ENCODE assay signal across 25 mouse cellular contexts in the genomic region with DNA sequence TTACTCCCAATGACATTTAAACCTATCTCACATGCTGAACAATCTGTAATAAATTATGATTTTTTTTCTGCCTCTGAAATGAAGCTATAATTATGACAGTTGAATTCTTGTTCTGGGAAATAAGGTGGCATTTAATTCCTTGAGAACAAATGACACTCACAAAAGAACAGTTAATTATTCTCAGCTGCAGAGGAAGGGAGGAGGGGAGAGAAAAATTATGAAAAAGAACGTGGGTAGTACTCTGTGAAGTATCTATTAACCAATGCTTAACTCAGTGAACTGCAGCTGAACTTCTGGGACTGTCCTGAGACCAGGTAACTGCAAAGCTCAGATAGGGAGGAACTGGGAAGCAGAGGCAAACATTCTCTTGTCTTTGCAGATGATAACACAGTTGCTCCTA.
DNase-seq lines count a peak whose midpoint lies in the region; ATAC-seq lines count a peak whose summit lies in the region.
"Had no signal": no experiment of that assay in that cellular context is flagged by ENCODE, and none has a peak within 500 bp of the region (broad histone marks: within the 10 kb centered on the region; RNA-seq: fewer than 3 reads in every experiment).

No protein-coding gene starts in this region.

- peak overlapping the region; percentile 55; the same call in 1 of the 2 replicates for H3K27ac ChIP-seq in hindbrain, embryonic 13.5 days
- no peak overlapping the region for H3K27ac ChIP-seq in hindbrain, embryonic 10.5 days
- H3K27ac ChIP-seq in midbrain, embryonic 11.5 days (ENCODE audit: low read depth, low read length) = no peak overlapping the region
- no peak overlapping the region for H3K27ac ChIP-seq in midbrain, embryonic 10.5 days (replicated peaks)
- H3K27ac ChIP-seq in forebrain, embryonic 15.5 days (replicated peaks) = peak overlapping the region; percentile 82
- H3K27ac ChIP-seq: heart, embryonic 10.5 days; heart, embryonic 15.5 days; left cerebral cortex, adult 2 months; liver, embryonic 12.5 days had no signal

- no peak for DNase-seq in hindbrain, embryonic 10.5 days (ENCODE audit: low spot score)
- DNase-seq in midbrain, embryonic 11.5 days (ENCODE audit: low spot score, missing footprints) = peak; percentile 65
- DNase-seq in midbrain, embryonic 10.5 days (ENCODE audit: low spot score) = no peak
- DNase-seq in heart, postnatal 36 days = no peak
- DNase-seq in ovary, postnatal 10 days (ENCODE audit: low spot score) = no peak
- DNase-seq: adrenal gland, postnatal 25 days; cerebellum, adult 2 months; gastrocnemius, postnatal 14 days; kidney, adult 8-10 months; kidney, postnatal 14 days; layer of hippocampus, adult 9-11 months; liver, postnatal 0 days; lung, postnatal 4 days; thymus, adult 2 months; thymus, postnatal 36 days had no signal

- no peak for ATAC-seq in hindbrain, embryonic 13.5 days (ENCODE audit: low FRiP score)
- ATAC-seq in midbrain, embryonic 11.5 days (ENCODE audit: low FRiP score) = no peak
- peak; percentile 73 for ATAC-seq in forebrain, embryonic 15.5 days (replicated peaks)
- ATAC-seq: CD4-positive, CD25-positive, alpha-beta regulatory T cell, adult 4 months; liver, embryonic 12.5 days; liver, postnatal 0 days had no signal

- no peak overlapping the region for H3K4me3 ChIP-seq in hindbrain, embryonic 13.5 days
- H3K4me3 ChIP-seq in hindbrain, embryonic 10.5 days = no peak overlapping the region
- no peak overlapping the region for H3K4me3 ChIP-seq in midbrain, embryonic 11.5 days (ENCODE audit: low read depth, low read length)
- no peak overlapping the region for H3K4me3 ChIP-seq in midbrain, embryonic 10.5 days
- no peak overlapping the region for H3K4me3 ChIP-seq in forebrain, embryonic 15.5 days
- H3K4me3 ChIP-seq: erythroblast, embryonic 14.5 days; heart, embryonic 10.5 days; heart, embryonic 15.5 days; hindbrain, embryonic 15.5 days; left cerebral cortex, adult 2 months; liver, embryonic 12.5 days; megakaryocyte, embryonic 14.5 days had no signal

- no peak overlapping the region for H3K4me2 ChIP-seq in hindbrain, embryonic 13.5 days
- no peak overlapping the region for H3K4me2 ChIP-seq in midbrain, embryonic 11.5 days
- no peak overlapping the region for H3K4me2 ChIP-seq in forebrain, embryonic 15.5 days (replicated peaks)
- H3K4me2 ChIP-seq: heart, embryonic 15.5 days; hindbrain, embryonic 15.5 days; liver, embryonic 12.5 days had no signal

- H3K27me3 ChIP-seq in hindbrain, embryonic 13.5 days = no peaks in the 10 kb centered on the region
- H3K27me3 ChIP-seq in hindbrain, embryonic 10.5 days (ENCODE audit: insufficient read depth, poor library complexity, severe bottlenecking) = no peaks in the 10 kb centered on the region
- no peaks in the 10 kb centered on the region for H3K27me3 ChIP-seq in midbrain, embryonic 11.5 days (ENCODE audit: control insufficient read depth, insufficient read depth, low read length)
- no peaks in the 10 kb centered on the region for H3K27me3 ChIP-seq in midbrain, embryonic 10.5 days (ENCODE audit: low read depth, poor library complexity, severe bottlenecking)
- H3K27me3 ChIP-seq in forebrain, embryonic 15.5 days = no peaks in the 10 kb centered on the region
- H3K27me3 ChIP-seq: heart, embryonic 15.5 days; hindbrain, embryonic 15.5 days; liver, embryonic 12.5 days; megakaryocyte, embryonic 14.5 days had no signal

- WGBS in hindbrain, embryonic 13.5 days = 50% methylated on average over 1 of the region's 1 CpGs
- WGBS in hindbrain, embryonic 10.5 days = 68% methylated on average over 1 of the region's 1 CpGs
- 70% methylated on average over 1 of the region's 1 CpGs for whole genome bisulfite sequencing in midbrain, embryonic 11.5 days
- 85% methylated on average over 1 of the region's 1 CpGs for WGBS in midbrain, embryonic 10.5 days
- 24% methylated on average over 1 of the region's 1 CpGs for WGBS in forebrain, embryonic 15.5 days

- no peaks in the 10 kb centered on the region for H3K9me3 ChIP-seq in hindbrain, embryonic 13.5 days
- H3K9me3 ChIP-seq in hindbrain, embryonic 10.5 days = no peaks in the 10 kb centered on the region
- no peaks in the 10 kb centered on the region for H3K9me3 ChIP-seq in midbrain, embryonic 11.5 days (ENCODE audit: control insufficient read depth, low read length)
- H3K9me3 ChIP-seq in midbrain, embryonic 10.5 days (replicated peaks) = no peaks in the 10 kb centered on the region
- no peaks in the 10 kb centered on the region for H3K9me3 ChIP-seq in forebrain, embryonic 15.5 days
- H3K9me3 ChIP-seq: heart, embryonic 10.5 days; heart, embryonic 15.5 days; hindbrain, embryonic 15.5 days; liver, embryonic 12.5 days; megakaryocyte, embryonic 14.5 days had no signal

- H3K36me3 ChIP-seq in hindbrain, embryonic 13.5 days = no peaks in the 10 kb centered on the region
- no peaks in the 10 kb centered on the region for H3K36me3 ChIP-seq in hindbrain, embryonic 10.5 days
- H3K36me3 ChIP-seq in midbrain, embryonic 11.5 days (ENCODE audit: control insufficient read depth, insufficient read depth, low read length) = no peaks in the 10 kb centered on the region
- no peaks in the 10 kb centered on the region for H3K36me3 ChIP-seq in midbrain, embryonic 10.5 days
- no peaks in the 10 kb centered on the region for H3K36me3 ChIP-seq in forebrain, embryonic 15.5 days
- H3K36me3 ChIP-seq: heart, embryonic 10.5 days; heart, embryonic 15.5 days; hindbrain, embryonic 15.5 days; liver, embryonic 12.5 days had no signal

- no peak overlapping the region for H3K9ac ChIP-seq in hindbrain, embryonic 13.5 days
- no peak overlapping the region for H3K9ac ChIP-seq in midbrain, embryonic 11.5 days (ENCODE audit: low read length)
- no peak overlapping the region for H3K9ac ChIP-seq in forebrain, embryonic 15.5 days (replicated peaks)
- H3K9ac ChIP-seq: heart, embryonic 15.5 days; hindbrain, embryonic 15.5 days; liver, embryonic 12.5 days; liver, postnatal 0 days had no signal

- intact Hi-C loops in heart, postnatal 36 days (cut with DNase I) = no loop called here

- H3K4me1 ChIP-seq in hindbrain, embryonic 13.5 days (replicated peaks) = peaks cover 13% of the 10 kb centered on the region
- no peaks in the 10 kb centered on the region for H3K4me1 ChIP-seq in hindbrain, embryonic 10.5 days (replicated peaks)
- no peaks in the 10 kb centered on the region for H3K4me1 ChIP-seq in midbrain, embryonic 11.5 days (ENCODE audit: control insufficient read depth, insufficient read depth, low read length)
- no peaks in the 10 kb centered on the region for H3K4me1 ChIP-seq in midbrain, embryonic 10.5 days
- peaks cover 30% of the 10 kb centered on the region for H3K4me1 ChIP-seq in forebrain, embryonic 15.5 days
- H3K4me1 ChIP-seq: heart, embryonic 10.5 days; heart, embryonic 15.5 days; liver, embryonic 12.5 days; megakaryocyte, embryonic 14.5 days had no signal

Comparison
In these comparisons a context has a peak if more than half of its experiments do, and no peak if none do; other contexts are left out.
1. H3K27ac ChIP-seq: peak in hindbrain, embryonic 13.5 days (single experiment) and forebrain, embryonic 15.5 days (single experiment); none in hindbrain, embryonic 10.5 days (single experiment), midbrain, embryonic 11.5 days (single experiment) and midbrain, embryonic 10.5 days (single experiment).